Mouse (Mus musculus) adrenal gland, postnatal 25 days (tissue): ENCODE data around the gene Nop16. TPM values are rescaled to one million over a fixed set of nuclear protein-coding genes. Genes with fewer than 3 reads are reported as not detected.
A peak's percentile ranks its signal among the peaks of the same experiment; 100 is the strongest.

Experiments used
- DNase-seq: peaks from one replicate; pipeline ENCODE4 v3.0.0; 2021; ENCODE audit warnings: mixed read lengths
- microRNA-seq, 2 experiments: library from miRNA; unstranded; fragments of <30 nt; microRNA quantifications; one replicate each; pipeline ENCODE4 v1.2.0; 2021
- total RNA-seq: library from RNA; stranded (reverse); gene quantifications from 2 replicates; pipeline ENCODE4 v1.2.3, GENCODE M21; 2021

The Nop16 gene
- total RNA-seq, 1 experiment from 2014 or later, result 56.7 TPM

DNA sequence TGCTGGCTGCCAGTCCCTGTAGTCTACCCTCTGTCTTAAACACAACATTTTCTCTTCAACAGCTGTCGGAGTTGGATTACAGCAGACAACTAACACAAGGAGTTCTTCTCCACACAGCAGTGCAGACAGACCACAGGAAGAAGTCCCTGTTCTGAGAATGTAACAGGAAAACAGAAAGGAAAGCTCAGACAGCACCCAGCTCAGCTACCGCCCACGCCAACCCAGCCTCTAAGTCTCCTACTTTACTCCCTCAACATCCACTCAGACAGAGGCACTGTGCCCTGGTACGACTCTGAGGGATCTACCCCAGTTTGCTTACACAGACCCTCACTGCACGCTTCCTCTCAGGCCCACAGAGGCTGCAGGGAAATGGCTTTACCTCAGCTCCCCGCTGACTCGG is 29.3 kb downstream of the Nop16 start:
- no peak for DNase-seq

DNA sequence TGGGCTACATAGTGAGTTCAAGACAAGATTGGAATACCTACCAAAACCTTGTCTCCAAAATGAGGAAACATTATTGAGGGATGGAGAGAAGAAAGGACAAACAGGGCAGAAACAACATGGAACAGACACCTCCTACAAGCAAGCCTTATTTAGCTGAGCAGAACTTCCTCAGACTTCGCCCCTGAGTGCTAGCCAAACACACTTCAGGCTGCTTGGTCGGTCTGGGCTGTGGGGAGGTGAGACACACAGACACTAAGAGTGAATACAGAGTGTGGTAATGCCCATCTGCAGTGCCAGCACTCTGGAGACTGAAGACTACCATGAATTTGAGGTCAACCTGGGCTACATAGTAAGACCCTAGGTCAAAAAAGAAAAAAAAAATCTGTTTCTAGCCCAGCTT is 30.2 kb downstream of the Nop16 start:
- DNase-seq, result no peak

DNA sequence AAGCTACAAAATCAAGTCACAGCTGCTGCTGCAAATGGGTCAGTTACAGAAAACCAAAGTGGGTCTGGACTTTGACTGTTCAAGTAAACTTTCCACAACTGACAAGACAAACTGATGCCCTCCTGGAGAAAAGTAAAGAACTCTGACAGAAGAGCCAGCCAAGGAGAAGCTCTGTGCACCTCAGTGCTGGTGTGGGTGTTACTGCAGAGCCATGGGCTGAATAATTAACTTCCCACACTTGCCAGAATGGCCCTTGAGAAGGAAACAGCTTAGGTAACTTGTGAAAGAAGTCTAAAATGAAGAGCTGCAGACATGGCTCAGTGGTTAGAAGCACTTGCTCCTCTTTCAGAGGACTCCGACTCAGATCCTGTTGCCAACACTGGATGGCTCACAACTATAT is 32.2 kb downstream of the Nop16 start:
- DNase-seq, result no peak

DNA sequence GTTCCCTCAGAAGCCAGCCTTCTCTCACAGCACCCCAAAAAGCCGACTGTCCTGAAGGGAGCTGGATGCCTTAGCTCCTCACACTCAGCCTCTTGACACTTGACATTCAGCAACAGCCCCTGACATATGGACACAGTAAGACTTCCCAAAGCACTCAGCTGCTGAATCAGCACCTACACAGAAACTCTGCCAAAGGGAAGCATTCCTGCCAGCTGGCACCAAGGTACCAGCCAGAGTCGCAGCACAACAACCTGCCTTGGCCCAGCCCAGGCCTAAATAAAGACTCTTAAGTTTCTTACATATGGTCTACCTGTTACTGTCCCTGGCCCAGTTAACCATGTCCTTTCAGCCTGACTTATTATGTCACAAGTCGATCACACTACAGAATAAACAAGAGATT is 33.1 kb downstream of the Nop16 start:
- DNase-seq, result peak; percentile 54

DNA sequence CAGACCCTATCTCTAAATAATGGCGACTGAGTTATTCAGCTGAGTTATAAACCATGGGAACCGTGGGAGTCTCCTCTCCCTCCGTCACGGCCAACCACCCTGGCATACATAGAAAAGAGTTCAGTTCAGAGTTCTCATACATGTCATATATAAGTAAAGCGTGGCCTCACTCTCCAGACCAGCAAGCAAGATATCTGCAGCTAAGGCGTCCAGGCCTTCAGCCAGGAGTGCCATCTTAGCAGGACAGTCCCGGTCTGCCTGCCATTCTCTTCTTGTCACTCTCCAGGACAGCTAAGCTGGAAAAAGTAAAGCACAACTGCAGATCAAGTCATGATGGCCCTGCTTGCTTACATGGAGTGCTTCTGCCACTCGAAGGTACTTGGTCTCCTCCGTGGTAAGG is 33.7 kb downstream of the Nop16 start:
- no peak for DNase-seq

DNA sequence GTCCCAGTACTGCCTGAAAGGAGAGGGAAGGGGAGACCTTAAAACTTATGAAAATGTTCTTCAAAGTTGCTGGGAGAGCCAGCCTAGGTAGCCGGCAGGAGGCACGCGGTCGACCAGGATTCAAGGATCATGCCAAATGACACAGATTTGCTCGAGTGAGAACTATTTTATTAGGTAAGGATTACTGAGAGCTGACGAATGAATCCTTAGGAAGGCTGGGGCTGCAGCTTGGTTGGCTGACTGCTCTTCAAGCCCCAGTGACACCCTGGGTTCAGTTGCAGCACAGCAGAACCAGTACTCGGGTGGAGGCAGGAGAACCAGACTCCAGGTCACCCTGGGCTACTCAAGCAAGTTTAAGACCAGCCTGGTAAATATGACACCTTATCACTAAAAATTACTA is 41.9 kb downstream of the Nop16 start:
- DNase-seq, result no peak

Small RNA genes within 50 kb of the gene (microRNA-seq; reads per million reads assigned to microRNA genes)
- 0 reads per million in 2 experiments for gene Gm24195

Other genes starting within 250 kb of the Nop16 start
- 19.7 and 28.1 TPM in 2 replicates for gene Cplx2, start 218.7 kb downstream of the Nop16 start, total RNA-seq
- gene Thoc3, start 121.2 kb downstream of the Nop16 start, total RNA-seq, result 39.3 and 52.9 TPM in 2 replicates
- gene Simc1, start 86.3 kb downstream of the Nop16 start, total RNA-seq, result 12.8 and 19.2 TPM in 2 replicates
- 157 and 177 TPM in 2 replicates for gene 4833439L19Rik, start 24.7 kb downstream of the Nop16 start, total RNA-seq
- gene Arl10, start 15.1 kb downstream of the Nop16 start, total RNA-seq, result 51.6 and 65.6 TPM in 2 replicates
- gene Higd2a, start 117 bp upstream of the Nop16 start, total RNA-seq, result 230 and 245 TPM in 2 replicates
- gene Cltb, start 21.3 kb upstream of the Nop16 start, total RNA-seq, result 61.8 and 82.6 TPM in 2 replicates
- 67.6 and 84.9 TPM in 2 replicates for gene Faf2, start 31.7 kb upstream of the Nop16 start, total RNA-seq
- 109 and 134 TPM in 2 replicates for gene Rnf44, start 103.8 kb upstream of the Nop16 start, total RNA-seq
- not detected in 2 replicates for gene Cdhr2, start 111.4 kb upstream of the Nop16 start, total RNA-seq
- gene Gprin1, start 159.8 kb upstream of the Nop16 start, total RNA-seq, result 3.9 and 4.1 TPM in 2 replicates
- gene Sncb, start 176.5 kb upstream of the Nop16 start, total RNA-seq, result 0.91 and 1.6 TPM in 2 replicates
- not detected in 2 replicates for gene Eif4e1b, start 193.9 kb upstream of the Nop16 start, total RNA-seq
- gene Tspan17, start 199.3 kb upstream of the Nop16 start, total RNA-seq, result 30.1 and 39.5 TPM in 2 replicates